Mouse (Mus musculus) gonadal fat pad, adult 2 months (tissue): ENCODE measurements around the gene Allc. TPM values are rescaled to one million over a fixed set of nuclear protein-coding genes. Genes with fewer than 3 reads are reported as not detected.

Experiments used
- DNase-seq: peaks from one replicate; pipeline ENCODE4 v3.0.0-alpha.2; 2012; ENCODE audit warnings: low read depth
- polyA plus RNA-seq: library from polyadenylated mRNA; depleted of rRNA; stranded (reverse); fragments of >200 nt; gene quantifications from 2 replicates; pipeline ENCODE4 v1.2.3, GENCODE M21; 2012; rRNA removed

Gene Allc
- polyA plus RNA-seq: 0.36 and 0.93 TPM in 2 replicates

DNA sequence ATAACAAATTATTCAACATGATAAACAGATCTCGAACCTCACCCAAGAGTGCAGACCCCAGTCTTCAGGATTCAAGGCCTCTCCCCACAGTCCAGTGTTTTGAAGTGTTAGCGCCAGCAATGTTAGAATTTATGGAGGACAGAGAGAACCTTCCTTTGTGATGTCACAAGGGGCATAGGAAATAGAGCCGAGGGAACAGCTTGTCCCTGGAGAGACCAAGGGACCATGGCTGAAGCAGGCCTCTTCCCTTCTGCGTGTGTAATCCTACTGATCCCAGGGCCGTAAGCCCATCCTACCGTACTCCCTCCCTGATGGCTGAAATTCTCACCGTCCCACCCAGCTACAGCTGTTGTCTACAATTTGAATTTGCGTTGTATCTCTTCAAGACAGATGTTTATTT lies at the start of gene Allc:
Gene Allc, minus strand, starts transcription at position 101 of the 400 bp plus-strand sequence.
- no peak for DNase-seq

DNA sequence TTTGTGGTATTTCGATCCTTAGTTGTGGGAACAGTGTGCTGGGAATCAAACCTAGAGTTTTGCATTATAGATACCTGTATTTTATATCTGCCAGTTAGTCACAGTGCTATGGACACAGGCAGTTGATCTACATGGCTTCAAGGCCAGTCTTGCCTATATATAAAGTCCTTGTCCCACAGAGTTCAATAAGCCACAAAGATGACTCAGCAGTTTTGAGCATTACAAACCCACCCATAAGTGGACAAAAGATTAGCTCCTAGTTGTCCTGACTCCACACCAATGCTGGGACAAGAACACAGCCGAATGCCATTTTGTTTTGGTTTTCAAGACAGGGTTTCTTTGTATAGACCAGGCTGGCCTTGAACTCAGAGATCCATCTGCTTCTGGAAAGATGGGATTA lies 46.1 kb upstream of the Allc start:
- no peak for DNase-seq

DNA sequence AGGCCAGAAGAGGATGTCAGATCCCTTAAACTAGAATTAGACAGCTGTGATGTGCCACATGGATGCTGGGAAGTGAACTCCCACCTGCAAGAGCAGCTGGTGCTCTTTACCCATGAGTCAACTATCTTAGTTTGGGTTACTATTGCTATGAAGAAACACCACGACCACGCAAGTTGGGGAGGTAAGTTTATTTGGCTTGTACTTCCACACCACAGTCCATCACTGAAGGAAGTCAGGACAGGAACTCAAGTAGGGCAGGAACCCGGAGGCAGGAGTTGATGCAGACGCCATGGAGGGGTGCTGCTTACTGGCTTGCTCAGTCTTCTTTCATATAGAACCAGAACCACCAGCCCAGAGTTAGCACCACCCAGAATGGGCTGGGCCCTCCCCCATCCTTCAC lies 44.8 kb upstream of the Allc start:
- DNase-seq: no peak

DNA sequence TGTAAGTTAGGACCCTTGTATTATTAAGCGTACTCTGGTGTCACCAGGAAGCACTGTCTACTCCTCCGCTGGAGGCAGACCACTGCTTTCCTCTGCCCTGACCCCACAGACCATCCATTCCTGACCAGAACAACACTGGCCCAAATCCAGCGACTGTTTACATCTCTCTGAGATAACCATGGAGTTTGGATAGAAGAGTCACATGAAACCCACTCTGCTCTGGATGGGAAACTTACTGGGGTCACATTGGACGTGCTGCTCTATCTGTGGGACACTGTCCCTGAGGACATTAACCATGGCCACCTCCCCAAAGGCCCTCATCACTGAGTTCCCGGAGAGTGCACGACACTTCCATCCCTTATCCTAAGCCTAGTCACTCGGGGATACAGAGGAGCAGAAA lies 43.1 kb upstream of the Allc start:
- DNase-seq: no peak

DNA sequence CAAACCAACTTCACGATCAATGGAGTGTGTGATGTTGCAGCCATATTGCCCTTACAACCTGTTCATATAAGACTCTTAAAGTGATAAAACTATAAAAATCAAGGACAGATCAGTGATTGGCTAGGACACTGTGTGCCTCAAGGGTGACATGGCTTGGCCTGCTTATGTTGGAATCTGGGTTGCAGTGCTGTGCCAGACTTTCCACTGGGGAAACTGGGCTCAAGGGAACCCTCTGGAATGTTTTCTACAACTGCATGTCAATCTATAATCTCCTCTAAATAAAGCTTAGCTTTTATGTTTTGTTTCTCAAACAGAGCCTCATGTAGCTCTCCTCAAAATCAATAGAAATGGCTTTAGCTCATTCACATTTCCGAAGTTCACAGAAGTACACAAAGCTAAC lies 41.9 kb upstream of the Allc start:
- DNase-seq: no peak

DNA sequence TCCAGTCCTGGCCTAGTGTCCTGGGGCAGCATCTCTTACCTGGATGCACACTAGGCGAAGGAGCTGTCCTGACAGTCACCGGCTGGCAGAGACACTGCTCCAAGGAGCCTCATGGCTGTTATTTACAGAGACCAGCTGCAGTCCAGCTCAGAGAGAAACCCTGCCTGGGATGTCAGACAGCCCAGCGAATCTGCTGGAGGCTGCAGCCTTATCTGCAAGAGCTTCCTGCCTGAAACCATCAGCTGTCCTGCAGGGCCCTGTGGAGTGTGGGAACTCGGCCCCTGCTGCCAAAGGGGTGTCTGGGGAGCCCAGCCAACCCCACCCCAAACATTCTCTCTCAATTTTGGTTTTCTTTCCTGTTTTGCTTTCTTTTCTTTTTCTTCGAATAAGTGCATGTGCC lies 40.9 kb upstream of the Allc start, which contains the start of gene Colec11:
Gene Colec11, minus strand, starts transcription at position 183 of the 400 bp plus-strand sequence.
- no peak for DNase-seq

DNA sequence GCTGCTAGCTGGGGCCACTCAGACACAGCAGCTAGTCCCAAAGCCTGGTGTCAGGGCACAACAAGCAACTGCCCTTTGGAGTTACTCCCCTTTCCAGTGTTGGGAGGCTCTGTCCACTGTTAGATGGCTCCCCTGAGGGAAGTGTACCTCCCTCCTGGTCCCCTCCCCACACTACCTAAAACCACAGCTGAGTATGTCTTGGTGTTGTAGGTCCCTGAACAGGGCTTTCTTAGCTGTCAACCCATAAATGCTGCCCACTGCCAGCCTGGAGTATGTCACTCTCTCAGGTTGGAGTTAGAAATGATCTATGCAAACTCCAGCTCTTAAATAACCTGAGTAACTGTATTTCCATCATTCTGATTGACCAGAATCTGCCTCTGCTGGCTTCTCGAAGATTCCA lies 40.3 kb upstream of the Allc start:
- no peak for DNase-seq

DNA sequence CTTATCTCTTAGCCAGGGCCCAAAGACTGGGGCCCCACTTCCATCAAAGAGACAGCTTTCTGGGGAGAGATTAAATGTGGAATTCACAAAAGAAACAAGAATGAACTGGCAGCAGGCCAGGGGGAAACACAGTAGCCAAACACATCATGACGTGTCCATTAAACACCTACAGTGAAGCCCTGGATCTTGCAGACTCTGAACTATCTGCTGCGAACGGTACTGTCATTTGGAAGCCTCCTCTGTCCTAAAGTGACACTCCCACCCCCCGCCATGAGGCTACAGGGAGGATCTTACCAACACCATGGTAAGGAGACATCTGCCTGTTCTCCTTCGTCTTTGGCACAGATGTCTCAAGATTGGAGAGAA lies 39.8 kb upstream of the Allc start:
- DNase-seq: no peak

DNA sequence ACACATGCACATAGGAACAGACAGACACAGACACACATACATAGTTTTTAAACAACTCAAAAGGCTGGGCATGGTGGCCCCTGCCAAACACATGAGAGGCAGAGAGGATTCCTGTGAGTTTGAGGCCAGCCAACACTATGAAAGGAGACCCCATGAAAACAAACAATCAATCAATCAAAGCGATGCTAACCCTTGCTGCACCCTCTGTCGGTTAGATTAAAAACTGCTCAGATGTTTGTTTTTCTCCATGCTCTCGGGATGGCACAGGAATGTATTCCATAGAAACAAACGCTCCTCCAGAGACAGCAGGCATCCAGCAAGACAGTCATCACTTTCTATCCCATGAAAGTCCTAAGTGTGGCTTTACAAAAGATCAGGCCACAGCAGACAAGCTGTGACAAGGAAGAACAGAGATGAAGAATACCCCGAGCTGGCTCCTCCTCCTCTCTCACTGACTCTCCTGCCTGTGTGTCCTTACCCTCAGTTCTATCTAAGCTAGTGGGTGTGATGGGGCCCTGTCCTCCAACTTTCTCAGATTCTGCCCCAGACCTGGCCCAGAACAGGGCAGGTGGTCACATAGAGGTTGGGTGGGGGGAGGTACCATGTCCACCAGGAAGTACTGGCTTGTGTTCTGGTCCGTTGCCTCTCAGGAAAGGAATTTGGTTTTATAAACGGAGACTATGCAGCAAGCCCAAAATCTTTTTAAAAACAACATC lies 39.3 kb upstream of the Allc start:
- DNase-seq: no peak

DNA sequence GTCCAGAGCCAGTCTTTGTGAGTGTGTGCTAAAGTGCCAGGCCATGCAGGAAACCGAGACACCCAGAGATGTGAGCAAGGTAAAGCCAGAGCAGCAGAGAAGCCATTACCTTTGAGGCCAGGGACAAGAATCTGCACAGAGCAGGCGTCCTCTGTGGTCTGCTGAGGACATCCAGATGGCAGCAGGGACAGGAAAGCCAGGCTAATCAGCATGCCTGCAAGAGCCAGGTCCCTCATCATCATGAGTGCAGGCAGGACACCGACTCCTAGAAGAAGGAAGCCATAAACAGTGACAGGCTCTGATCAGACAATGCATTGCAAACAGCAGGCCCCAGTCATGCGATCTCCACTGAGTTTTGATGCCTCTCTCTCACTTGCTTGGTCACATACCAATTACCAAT lies 35.0 kb upstream of the Allc start:
- DNase-seq: no peak

DNA sequence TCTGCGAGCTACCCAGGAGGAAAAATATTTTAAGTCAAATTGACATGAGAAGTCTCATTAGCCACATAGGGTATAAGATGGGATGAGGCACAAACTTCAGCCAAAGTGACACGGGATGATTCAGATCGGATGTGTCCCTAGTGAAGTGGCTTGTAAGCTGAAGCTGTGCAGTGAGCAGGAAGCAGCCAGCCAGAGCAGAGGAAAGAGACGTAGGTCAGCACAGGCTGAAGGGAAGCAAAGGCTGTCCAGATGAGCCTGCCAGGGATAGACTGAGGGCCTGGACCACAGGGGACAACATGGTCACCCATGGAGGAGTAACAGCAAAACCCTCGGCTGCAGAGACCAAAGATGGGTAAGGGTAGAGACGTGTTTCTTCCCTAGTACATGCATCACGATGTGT lies 32.1 kb upstream of the Allc start:
- no peak for DNase-seq

DNA sequence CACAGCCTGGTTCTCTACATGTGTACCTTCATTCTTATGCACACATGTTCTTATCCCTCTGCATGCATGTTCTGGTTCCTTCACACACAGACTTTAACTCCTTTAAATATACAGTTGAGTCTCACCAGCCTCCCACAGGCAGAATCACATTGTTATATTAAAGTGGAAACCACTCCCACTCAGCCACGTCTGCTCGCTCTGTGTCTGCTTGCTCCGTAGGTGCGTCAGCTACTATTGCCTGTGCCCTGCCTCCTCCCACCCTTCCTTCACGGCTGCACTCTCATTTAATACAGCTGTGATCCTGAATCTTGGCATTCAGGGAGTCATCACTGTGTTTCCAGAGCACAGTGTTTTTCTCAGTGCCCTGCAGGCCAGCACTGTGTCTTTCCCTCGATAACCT lies 30.1 kb upstream of the Allc start:
- DNase-seq: no peak

DNA sequence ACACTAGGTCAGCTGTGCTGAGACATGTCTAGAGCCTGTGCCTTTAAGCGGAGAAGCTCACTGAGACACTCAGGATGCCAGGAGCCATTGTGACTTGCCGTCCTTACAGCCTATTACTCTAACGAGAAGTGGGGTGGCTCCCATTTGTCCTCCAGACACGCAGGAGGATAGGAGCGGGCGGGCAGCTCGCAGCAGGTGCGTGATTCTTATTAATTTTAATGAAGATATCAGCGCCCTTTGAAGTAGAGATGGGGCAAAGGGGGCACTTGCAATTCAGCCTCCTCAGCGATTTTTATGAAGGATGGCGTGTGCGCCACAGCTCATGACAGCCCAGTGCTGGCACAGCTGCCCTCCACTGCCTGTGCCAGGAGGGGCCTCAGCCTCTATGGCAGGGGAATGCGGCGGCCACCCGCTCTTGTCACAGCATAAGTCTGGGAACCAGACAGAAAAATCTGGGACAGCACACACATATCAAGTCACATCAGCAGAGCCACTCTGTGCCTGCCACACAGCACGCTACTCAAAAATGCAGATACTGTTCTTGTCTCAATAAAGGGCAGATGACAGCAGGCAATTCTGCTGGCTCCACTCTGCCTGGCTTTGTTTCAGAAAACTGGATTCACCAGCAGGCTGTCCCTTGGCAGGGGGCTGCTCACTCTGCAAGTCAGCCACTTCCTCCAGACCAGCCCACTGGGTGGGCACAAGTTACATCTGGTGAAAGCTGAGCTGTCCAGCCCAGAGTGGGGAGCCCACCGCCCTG lies 25.4 kb upstream of the Allc start:
- no peak for DNase-seq

DNA sequence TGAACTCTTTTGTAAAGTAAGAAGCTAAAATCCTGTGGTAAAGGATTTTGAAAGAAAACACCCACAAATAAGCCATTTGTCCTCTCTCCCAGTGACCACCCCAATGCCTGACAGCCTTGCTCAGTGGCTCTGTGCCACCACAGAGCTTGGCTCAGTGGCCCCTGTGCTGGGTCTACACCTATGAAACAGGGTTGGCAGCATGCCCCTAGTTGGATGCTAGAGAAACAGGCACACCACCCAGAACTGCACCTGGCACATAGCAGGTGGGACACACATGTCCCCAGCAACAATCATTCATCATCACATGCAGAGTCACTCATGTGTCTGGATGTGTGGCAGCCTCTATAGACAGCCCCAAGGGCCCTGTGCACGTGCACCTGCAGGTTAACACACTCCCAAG lies 21.2 kb upstream of the Allc start:
- DNase-seq: no peak

DNA sequence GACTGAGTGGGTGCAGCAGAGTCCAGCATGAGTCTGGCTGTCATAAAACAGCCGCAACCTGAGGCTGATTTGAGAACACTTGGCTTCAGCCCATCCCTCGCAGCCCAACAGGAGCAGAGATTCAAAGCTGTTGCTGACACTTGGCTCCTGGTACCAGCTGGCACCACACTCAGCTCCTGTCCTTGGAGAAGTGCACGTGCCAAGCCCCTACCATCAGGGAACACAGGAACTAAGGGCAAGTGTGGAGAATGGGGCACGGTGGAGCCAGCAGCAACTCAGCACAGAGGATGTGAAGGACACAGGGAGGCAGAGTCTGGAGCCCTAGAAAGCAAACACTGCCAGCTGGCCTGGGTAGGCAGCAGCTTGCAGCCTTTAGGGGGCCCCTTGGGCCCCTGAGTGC lies 19.9 kb upstream of the Allc start:
- DNase-seq: no peak

DNA sequence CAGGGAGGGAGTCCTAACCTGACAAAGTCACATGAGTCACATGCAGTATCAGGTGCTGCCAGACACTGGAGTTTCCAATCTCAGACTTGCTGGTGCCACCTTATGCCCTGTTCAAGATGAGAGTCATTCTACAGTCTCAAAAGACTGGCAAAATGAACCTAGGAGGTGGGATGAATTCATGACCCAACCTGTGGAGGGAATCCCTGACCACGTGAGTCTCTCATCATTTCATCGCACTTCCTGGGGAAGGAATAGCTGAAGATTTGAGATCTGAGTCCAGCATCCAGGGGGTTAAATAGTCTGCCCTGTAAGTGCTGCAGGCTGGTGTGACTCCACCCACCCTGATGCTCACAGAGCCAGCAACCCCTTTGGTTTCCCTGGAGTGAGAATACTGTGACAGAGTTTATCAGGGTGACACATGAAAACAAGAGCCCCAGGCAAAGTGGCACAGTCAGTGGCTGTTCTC lies 16.2 kb upstream of the Allc start:
- DNase-seq: no peak

DNA sequence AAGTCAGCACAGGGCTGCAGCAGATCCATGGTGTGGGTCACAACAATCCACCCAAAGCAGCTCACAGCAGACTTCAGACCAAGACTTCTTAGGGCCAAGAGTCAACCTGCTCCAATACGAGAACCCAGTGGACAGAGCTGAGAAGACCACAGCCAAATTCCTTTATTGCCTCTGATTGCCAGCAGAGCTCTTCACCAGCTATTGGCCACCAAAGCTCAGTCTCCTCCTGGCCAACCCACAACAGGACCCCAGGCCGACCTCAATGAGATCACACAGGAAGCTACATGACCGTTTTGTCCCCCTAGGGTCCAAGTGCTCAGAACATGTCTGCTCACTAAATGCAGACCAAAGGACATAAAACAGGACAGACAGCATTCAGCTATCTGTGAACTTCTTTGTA lies 15.8 kb upstream of the Allc start:
- no peak for DNase-seq

DNA sequence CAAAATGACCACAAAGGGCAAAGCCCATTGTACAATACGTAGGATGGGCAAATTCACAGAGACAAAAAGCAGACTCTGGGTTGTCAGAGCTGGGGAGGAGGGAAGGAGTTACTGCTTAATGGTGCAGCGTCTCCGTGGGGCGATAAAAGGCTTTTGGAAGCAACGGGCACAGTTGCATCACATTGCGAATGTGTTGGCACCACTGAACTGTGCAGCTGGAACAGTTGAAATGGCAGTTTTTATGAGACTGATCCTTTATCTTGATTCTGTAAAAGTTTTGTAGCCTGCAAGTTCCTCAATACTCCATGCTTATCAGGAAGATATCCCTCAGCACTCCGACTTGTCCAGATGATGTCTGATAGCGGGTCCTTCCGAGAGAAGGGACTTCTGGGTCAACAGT lies 15.4 kb upstream of the Allc start:
- DNase-seq: no peak

DNA sequence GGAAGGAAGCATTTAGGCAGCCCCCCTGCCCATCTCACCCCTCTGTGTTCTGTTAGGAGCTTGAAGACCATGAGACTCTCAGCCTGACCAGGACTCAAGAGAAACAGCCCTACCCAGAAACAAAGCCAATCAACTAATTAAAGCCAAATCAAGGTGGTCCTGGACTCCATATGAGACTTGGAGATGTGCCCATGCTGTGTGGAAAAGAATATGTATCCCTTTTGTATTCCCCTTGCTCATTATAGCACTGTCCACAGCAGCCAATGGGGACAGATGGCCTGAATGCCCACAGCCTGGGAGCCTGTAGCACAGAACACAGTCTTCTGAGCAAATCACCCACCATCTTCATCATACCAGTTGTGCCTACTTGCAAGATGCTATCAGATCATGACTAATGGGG lies 14.5 kb upstream of the Allc start:
- DNase-seq: no peak

DNA sequence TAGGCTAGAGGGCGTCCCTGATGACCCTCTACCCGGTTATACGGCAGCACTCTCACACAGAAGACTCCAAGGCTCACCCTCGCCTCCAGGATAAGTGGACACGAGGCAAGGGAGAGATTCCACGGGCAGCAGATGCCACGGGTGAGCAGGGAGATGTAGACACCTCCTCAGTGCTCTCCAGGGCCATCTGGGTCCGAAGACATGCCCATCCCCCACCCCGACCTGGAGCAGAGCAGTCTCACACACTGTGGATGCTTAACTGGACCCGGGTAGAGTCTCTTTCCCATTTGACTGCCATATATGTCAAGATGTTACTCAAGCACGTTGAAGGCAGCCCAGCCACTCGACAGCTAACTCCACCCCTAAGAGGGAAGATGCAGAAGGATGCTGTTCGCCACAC lies 8.1 kb upstream of the Allc start:
- no peak for DNase-seq

DNA sequence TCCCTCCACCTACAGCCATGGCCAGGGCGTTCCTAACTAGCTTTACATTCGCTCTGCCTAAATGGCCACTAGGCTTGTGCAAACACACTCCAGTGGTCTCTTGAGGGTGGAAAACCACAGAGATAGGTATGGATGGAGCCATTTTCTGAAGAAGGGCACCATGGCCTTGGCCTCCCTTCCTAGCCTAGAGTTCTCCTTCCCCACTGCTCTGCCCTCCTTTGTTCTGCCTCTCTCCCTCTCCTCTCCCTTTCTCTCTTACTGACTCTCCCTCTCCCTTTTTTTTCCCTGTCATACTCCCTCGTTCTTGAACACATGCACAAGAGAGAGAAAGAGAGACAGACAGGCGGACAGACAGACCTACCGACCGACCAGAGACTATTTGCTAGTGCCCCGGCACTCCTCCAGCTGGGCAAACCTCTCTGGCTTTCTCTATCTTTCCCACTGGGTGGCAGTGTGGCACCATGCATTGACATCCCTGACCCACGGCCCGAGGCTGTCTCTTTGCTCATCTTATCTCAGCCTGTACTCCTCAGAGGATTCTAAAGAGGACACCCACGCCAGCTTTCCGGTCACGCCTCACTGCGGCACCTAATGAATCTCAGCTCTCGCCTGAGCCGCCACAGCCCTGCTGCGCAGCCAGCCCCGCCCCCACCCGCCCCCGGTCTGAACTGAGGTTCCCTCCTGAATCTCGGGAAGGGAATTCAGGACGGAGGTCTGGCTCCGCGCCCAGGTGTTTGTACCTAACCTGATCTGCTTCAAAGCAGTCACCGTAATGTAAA lies 7.0 kb upstream of the Allc start:
- DNase-seq: peak; percentile 24

DNA sequence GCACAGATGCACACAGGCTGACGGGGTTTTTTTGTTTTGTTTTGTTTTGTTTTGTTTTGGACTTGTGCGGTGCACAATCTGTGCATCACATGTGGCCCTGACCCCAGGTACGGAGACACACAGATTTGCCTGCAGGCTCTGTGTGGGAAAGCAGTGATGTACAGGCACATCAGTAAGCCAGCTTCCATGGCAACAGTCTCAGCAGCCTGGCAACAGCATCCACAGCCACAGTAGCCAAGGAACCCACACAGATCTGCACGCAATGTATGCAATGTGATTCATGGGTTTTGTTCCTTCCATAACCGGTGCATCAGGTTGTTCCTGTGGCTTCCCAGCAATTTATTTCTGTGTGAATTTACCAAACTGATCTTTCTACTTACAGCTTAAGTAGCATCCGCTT lies 5.6 kb upstream of the Allc start:
- DNase-seq: no peak

DNA sequence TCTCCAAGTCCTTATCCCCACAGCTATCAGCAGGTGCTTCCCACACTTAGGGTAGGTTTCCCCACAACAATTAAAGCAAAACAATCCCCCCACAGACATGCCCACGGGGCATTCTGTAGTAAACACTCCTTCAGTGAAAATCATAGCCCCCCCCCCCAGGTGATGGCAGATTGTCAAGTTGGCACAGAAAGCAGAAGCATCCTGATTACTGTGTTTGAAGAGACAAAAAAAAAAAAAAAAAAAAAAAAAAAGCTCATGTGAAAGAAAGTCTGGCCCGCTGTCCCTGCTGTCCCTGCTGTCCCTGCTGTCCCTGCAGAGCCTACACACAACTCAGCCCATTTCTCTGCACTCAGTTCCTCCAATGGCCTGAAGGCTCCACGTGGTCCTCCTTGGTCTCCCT lies 1.7 kb upstream of the Allc start:
- no peak for DNase-seq
